Mouse (Mus musculus): ENCODE measurements at regions not wholly inside any gene's neighbourhood (a gene's known extent, or its start where the extent isn't known, plus 50 kb on each side); places are given as distances from the start of the nearest gene placed in this dataset.

DNA sequence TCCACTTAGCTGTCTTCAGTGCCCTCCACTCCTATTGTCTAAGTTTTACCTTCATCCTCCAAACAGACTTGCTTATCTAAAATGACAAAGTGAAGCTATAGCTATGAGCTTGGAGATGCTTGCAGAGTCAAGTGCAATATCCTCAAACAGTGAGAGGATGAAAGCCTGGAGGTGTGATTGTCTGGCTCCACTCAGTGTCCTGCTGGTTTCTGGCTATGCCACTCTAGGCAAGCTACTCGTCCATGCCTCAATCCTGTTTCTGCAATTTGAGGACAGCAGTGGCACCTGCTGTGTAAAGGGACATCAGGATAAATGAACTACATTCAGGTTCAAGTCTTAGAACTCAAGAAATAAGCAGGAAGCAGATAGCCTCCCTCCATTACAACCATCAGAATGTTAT, 966.1 kb downstream of the Slc4a3 start:
- no peak for TF ChIP-seq CTCF (conservative IDR thresholded peaks at IDR 0.05 in 1 of 2, IDR thresholded peaks at IDR 0.05 in 1 of 2; ENCODE audit: low read depth in 2 of 2, low read length in 2 of 2)
- no peak for TF ChIP-seq MXI1 (IDR thresholded peaks at IDR 0.05; ENCODE audit: low read depth, low read length)
- TF ChIP-seq IRF4 (IDR thresholded peaks at IDR 0.05; ENCODE audit: low read depth, low read length), result no peak
- no peak for TF ChIP-seq POLR2A (IDR thresholded peaks at IDR 0.05; ENCODE audit: low read depth, low read length)
- no peak for TF ChIP-seq ELF1 (IDR thresholded peaks at IDR 0.05; ENCODE audit: low read depth, low read length)
- TF ChIP-seq JUN (IDR thresholded peaks at IDR 0.05; ENCODE audit: insufficient read depth, low read depth, low read length), result no peak

Measured in CH12.LX (cell line).